Mouse (Mus musculus): ENCODE measurements around the gene Rps15a.

Gene Rps15a

GRCm38 (mm10) chr7:118115877-118116568, at the start of gene Rps15a:
Gene Rps15a (minus strand): TSS chr7:118116188.
- peak; percentile 94 for DNase-seq (ENCODE audit: extremely low spot score, low read depth, low spot score)

DNA sequence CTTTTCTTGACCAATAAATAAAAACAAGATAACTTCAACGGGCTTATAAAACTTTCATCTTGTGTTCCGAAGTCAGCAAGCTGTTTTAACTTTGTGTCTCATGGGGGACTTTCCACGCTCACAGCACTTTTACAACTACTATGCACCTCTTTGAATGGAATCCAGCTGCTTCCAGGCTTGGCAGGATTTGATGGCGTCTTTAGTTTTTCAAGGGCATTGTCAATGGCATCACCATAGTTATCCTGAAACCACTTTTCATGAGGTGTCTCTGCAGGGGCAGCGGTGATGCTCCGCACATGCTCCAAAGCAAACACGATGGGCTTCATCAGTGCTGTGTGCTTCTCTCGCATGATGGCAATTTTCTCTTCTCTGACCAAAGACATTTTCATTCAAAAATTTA, 47.0 kb upstream of the Rps15a start:
- no peak for DNase-seq (ENCODE audit: extremely low spot score, low read depth, low spot score)

GRCm38 (mm10) chr7:118160121-118160520, 44.1 kb upstream of the Rps15a start:
- DNase-seq (ENCODE audit: extremely low spot score, low read depth, low spot score), result no peak

DNA sequence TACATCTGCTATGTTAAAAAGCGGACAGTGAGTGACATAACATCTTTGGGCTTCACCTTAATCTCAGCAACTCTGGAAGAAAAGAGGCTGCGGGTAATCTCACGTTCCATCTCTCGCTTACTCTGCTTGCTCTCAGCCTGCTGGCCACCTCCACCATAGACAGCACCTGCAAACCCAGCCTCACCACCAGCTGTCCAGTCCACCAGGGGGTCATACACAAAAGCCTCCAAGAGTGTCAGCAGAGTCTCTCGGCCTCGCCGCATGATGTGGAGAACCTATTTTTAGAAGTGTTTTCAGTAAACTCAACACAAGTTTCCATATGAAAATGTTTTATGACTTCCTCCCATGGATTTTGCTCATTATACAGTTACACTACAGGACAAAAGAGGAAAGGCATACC, 40.5 kb upstream of the Rps15a start:
- DNase-seq (ENCODE audit: extremely low spot score, low read depth, low spot score), result no peak

GRCm38 (mm10) chr7:118154150-118154549, 38.2 kb upstream of the Rps15a start:
- no peak for DNase-seq (ENCODE audit: extremely low spot score, low read depth, low spot score)

- no peak for DNase-seq (ENCODE audit: extremely low spot score, low read depth, low spot score)
Observed at GRCm38 (mm10) chr7:118143602-118144001, 27.6 kb upstream of the Rps15a start.

DNA sequence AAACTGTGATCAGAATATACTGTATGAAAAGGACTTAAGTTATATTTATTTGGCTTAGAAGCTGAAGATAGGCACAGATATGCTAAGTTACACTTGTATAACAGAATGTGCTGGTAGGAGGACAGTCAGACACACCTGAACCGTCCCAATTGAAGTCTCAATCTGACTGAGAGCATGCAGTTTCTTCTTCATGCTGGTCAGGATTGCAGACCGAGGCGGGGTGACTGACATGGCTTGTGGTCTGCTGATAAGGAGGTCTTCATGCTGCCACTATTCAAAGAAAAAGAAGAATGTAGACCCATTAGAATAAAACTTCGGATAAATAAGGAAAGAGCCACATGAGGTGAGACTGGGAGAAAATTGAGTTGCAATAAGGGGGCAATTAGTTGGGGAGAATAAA, 27.1 kb upstream of the Rps15a start:
- no peak for DNase-seq (ENCODE audit: extremely low spot score, low read depth, low spot score)

DNA sequence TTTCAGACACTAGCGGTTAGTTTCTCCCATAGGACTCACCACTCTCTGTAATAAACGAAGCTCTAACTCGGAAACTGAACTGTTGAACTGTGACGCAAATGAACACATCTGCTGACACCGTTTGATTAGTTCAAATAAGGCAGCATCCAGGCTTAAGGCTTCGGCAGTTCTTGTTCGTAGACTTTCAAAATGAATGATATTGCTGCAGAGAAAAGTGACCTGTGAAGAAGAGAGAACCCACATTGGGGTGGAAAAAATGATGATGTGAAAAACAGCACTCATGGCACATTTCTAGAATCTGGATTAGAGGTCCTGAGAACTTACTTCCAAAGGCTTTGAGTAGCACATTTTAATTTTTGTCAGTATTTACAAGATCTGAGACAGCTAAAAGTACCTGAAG, 25.3 kb upstream of the Rps15a start:
- no peak for DNase-seq (ENCODE audit: extremely low spot score, low read depth, low spot score)

DNA sequence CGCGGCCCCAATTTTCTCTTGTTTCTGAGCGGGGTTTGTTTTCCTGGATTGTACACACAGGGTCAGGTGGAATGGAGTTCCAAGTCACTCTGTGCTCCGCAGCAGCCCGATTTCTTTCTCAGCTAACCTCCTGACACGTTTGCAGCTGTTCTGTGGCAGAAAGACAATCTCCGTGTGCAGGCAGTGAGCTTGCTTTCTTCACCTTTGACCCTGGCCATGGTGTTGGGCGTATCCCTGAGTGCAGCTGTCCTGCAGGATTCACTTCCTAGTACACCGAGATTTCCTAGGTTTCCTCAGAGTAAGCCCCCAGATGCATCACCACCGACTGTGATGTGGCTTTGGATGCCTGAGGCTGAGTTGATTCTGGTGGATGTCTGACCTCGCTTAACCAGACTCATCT, 19.1 kb upstream of the Rps15a start:
- DNase-seq (ENCODE audit: extremely low spot score, low read depth, low spot score), result no peak

DNA sequence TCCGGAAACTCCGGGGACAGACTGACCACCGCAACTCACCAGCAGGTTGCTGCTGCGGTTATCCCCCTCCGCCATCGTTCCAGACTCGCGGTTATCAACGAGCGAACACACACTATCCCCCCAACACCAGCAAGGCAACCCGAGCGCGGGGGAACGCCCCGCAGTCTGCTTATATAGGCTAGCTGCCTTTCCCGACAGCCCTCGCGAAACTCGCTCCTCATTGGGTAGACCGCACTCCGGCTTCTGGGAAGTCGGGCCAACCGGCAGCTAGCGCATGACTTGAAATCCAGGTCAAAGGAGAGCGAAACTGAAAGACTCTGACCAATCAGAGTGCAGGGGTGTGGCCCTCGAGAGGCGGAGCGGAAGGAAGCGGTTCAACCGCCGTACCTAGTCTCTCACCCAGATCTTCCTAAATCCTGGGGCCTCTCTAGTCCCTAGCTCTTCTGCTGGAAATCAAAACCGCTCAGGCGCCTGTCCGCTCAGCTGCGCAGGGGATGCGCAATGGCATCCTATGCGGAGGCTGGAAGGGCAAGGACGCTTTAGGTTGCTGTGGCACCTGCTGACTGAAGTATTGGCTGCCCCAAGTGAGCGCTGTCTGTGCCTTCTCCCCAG, 13.5 kb upstream of the Rps15a start, which contains the start of gene Arl6ip1:
TSS of gene Arl6ip1 (minus strand) at position 233 of the 612 bp plus-strand sequence.
- peak; percentile 98 for DNase-seq (ENCODE audit: extremely low spot score, low read depth, low spot score)

GRCm38 (mm10) chr7:118128925-118129429, 13.0 kb upstream of the Rps15a start:
- no peak for DNase-seq (ENCODE audit: extremely low spot score, low read depth, low spot score)

GRCm38 (mm10) chr7:118126219-118126875, 10.4 kb upstream of the Rps15a start:
- DNase-seq (ENCODE audit: extremely low spot score, low read depth, low spot score), result no peak

- DNase-seq (ENCODE audit: extremely low spot score, low read depth, low spot score), result no peak
Observed at GRCm38 (mm10) chr7:118125736-118126135, 9.7 kb upstream of the Rps15a start.

DNA sequence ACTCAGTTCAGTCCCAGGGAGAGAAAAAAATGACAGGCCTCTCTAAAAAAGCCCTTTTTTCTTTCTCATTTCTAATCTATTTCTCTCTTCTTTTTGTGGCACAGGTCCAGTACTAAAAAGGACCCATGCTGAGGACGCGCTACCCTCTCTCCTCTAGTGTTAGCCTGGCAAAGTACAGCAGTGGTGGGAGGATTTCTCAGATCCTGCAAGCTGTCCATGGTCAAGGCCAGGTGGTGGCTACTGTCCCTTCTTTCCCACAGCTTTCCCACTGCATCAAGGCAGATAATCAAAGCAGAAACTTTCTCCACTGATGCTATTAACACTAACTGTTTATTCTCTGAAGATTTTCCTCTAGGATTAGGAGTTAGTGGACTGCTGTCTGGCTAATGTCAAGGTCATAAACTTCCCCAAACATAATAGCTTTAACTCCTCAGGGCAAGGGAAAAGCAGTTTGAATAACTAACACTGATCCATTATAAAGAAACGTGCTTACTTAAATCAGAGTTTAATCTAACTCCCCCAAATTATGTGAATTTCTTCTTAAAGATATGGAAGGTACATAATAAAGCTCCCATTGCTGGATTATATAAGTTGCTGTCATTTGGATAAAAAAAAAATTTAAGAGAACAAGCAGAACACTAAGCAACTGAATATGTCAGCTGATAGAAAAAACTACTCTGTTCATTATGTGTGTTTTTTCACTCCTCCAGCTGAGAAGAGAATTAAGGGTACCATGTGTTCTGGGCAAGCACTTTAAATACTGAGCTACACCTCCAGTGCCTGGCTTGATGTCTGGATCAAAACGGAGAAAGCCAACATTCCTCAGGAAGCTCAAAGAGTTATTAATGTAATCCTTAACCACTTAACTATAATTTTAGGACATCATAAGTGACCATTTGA, 7.8 kb upstream of the Rps15a start:
- no peak for DNase-seq (ENCODE audit: extremely low spot score, low read depth, low spot score)

GRCm38 (mm10) chr7:118122235-118122634, 6.2 kb upstream of the Rps15a start:
- DNase-seq (ENCODE audit: extremely low spot score, low read depth, low spot score), result no peak

DNA sequence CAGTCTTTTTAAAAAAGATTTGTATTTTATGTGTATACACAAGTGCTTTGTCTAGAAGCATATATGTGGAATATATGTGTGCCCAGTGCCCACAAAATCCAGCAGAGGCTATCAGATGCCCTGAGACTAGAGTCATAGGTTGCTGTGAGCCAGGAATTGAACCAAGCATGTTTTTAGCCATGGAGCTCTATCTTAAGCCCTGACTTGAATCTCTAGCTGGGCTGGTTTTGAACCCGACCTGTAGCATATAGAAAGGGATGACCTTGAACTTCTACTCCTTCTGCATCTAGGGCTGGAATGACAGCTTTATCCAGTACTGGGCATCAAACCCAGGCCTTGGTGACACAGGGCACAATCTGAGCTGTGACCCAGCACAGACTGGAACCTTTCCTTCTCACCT, 4.7 kb upstream of the Rps15a start:
- no peak for DNase-seq (ENCODE audit: extremely low spot score, low read depth, low spot score)

- no peak for DNase-seq (ENCODE audit: extremely low spot score, low read depth, low spot score)
Observed at GRCm38 (mm10) chr7:118119946-118120345, 4.0 kb upstream of the Rps15a start.

GRCm38 (mm10) chr7:118119142-118119541, 3.2 kb upstream of the Rps15a start:
- no peak for DNase-seq (ENCODE audit: extremely low spot score, low read depth, low spot score)

DNA sequence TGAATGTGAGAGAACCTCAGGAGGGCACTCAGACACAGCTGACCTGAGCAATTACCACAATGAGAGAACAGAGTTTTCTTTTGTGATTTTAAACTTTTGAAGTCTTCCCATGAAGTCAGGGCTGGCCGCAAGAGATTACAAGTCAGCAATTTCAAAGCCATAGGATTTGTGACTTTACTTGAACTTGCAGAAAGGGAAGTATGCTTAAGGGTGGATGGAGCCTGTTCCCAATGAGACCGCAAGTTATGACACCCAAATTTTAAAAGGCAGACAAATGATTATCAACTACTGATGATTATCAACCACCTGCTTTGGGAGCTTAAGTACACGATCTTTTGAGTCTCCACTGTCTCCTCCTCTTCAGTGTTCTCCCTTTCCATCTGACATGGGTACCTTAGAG, 2.4 kb upstream of the Rps15a start:
- DNase-seq (ENCODE audit: extremely low spot score, low read depth, low spot score), result no peak

GRCm38 (mm10) chr7:118117539-118118210, 1.7 kb upstream of the Rps15a start:
- DNase-seq (ENCODE audit: extremely low spot score, low read depth, low spot score), result no peak

Measured in hindlimb bud, embryonic 11.5 days (tissue).